Mouse (Mus musculus): ENCODE measurements at regions not wholly inside any gene's neighbourhood (a gene's known extent, or its start where the extent isn't known, plus 50 kb on each side); places are given as distances from the start of the nearest gene placed in this dataset.

DNA sequence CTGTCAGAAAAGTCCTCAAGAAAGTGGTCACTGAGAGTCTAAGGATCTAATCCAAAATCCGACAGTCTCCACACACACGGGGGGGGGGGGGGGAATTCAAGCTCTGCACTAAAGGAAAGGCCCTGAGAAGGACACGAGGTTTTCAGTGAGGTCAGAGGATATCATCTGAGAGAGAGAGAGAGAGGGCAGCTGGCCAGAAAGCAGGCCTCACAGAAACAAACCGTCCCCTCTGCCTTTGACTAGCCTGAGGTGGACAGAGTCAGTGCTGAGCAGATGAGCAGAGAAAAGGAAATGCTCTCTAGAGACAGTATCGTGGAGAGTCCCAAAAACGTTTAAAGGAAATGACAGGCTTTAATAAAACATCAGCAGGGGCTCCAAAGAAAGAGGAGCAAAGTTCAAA lies 282.0 kb downstream of the Gm49356 start:
- no peak for DNase-seq (ENCODE audit: low read depth)

DNA sequence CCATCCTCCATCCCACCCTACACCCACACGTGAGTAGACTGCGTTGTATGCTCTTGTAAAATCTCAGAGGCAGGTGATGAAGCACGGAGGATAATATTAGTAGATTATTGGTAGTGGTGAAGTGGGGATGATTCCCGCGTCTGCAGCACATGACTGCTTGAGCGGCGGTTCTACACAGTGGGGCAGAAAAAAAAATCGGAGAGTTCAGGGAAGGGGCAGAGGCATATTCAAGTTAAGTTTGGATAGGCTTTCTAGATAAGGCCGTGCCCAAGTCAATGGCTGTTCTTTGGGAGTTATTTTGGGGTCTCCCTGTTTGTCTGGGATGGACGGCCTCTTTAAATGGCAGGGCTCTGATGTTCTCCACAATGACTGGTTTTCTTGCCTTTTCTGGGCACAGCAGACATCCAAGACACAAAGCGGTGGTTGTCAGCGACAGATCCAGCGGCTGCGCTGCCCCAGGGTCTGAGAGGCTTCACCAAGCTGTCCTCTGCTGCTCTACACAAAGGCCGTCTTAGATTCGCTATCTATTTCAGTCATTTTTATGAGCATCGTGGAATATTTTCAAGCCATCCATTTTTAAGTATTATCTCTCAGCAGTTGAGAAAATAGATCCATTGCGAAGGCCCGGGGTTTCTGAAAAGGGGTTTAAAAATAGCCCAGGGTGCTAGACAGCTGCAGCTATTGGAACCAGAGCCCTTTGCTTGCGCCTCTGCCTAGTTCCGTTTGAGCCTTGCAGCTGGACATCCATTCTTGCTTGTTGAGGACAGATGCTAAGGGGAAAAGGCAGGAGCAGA lies 284.6 kb downstream of the Gm49356 start:
- DNase-seq (ENCODE audit: low read depth) = no peak

DNA sequence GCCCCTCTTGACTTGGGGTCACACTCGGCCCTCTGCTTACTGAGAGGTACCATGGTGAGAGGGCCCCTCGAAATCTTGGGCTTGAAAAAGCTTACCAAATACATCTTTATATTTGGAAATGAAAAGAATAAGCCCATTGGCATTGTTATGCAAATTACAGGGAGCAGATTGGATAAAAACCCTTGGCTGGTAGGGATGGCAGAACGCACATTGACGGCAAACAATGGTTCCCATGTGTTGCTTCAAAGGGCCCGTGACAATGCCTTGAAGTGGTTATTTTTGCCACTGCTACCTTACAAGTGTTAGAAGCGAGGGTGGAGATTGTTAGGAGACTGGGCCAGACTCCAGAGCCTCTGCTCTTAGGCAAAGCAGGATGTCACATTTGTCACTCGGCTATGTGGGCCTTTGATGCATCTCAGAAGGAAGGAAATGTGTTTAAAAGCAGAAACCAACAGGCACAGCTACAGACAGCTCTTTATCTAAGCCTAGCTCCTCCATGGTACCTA lies 285.2 kb downstream of the Gm49356 start:
- DNase-seq (ENCODE audit: low read depth) = no peak

DNA sequence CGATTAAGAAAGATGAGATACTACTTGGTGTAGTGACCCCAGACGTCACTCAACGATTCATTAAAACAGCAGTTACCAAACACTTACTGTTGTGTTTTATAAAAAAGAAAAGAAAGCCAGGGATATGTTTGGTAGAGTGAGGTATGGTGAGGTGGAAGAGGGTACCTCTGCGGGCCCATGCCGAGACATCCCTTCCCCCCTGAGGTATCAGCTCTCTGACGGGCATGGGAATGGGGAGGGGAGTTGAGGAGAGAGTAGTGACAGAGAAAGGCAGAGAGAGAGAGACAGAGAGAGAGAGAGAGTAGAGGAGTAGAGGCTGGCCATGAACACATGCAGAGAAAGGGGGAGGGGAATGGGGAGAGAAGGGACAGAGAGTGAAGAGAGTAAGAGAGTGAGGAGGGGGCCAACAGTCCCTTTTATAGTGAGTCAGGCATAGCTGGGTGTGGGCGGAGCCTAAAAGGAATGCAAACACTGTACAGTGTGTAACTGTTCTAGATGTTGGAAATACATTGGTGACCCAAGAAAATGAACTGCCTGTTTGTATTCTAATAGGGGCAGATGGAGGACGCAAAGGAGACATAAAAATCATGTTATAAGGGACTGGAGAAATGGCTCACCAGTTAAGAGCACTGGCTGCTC lies 285.9 kb downstream of the Gm49356 start:
- no peak for DNase-seq (ENCODE audit: low read depth)

DNA sequence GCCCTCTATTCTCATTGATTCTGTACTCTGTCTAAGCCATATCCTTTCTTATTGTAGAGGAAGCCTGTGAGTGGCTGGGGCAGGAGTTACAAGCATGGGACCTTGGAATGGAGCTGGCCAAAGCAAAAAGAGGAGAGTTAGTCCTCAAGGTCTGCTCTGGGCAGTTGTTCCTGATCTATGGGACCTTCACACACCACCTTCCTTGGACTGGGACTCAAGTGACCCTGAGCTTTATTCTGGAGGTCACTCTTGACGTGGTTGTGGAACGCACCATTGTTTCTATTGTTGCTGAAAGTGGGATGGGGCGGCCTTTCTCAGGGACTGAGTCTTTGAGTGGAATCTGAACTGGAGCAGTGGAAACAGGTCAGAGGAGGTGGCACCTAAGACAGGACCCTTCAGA lies 291.0 kb downstream of the Gm49356 start:
- DNase-seq (ENCODE audit: low read depth) = no peak

DNA sequence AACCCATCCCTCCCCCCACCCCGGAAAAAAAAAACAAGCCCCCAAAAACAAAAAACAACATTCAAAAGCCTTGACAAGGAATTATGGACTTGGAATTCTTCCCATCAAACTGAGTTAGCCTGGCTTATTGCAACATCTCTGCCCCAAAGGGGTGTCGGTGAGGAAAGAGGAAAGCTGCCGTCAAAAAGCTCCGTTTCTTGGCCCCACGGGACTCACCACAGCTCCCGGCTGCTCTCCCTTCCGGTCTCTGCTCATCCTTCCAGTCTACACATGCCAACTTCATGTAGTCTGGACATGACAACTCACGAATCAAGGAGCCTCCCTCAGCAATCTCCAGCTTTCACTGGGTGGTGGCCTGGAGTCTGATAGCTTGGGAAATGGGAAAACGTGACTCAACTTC lies 295.4 kb downstream of the Gm49356 start:
- DNase-seq (ENCODE audit: low read depth) = no peak

DNA sequence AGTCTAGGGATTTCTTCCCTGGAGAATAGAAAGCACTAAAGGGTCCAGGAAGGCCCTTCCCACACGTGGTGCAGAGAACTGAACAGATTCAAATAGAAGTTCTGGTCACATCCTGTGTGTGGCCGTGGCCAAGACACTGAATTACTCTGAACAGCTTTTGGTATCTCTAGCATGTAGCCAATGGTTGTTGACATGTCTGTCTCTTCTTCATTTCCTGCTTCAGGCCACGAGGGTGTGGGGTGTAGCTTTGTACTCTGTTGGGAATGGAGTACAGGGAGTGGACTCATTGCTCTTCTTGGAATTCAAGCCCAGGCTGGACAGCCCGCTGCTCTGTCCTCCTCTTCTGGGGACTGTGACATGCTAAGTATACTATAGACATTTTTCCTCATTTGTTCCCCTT lies 298.5 kb downstream of the Gm49356 start:
- no peak for DNase-seq (ENCODE audit: low read depth)

DNA sequence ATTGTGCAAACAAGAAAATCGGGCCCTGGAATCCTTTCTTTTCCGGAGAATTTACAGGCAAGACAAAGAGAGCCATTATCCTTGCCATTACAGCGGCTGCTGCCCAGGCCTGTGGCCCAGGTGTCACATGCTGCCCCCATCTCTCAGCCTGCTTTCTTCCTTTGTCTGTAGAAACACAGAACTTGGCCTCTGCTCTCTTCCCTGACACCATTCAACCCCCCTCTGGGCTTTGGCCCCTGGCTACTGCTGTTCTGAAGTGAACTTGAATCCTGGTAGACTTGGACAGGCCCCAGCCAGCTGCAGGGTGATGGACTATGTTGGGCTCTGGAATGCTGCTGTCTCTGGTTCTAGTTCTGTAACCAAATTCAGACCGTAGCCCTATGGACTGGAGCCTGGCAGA lies 299.3 kb downstream of the Gm49356 start:
- no peak for DNase-seq (ENCODE audit: low read depth)

DNA sequence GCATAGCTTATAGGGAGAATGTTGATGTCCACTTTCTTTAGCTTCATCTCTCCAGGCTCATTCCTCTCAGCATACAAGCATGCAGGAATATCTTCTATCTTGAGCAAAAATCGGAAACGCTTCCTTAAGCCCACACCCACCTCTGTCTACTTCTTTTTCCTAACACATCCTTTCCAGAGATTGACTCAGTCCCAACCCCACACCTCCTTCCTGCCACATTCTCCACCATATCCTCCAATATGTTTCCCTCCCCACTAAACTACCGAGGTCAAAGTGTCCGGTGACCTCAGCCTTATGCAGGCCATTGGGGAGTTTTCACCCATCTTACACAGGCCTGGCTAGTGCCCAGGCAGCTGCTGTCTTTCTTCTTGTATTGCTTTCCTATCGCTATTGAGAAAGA lies 301.4 kb downstream of the Gm49356 start:
- DNase-seq (ENCODE audit: low read depth) = no peak

DNA sequence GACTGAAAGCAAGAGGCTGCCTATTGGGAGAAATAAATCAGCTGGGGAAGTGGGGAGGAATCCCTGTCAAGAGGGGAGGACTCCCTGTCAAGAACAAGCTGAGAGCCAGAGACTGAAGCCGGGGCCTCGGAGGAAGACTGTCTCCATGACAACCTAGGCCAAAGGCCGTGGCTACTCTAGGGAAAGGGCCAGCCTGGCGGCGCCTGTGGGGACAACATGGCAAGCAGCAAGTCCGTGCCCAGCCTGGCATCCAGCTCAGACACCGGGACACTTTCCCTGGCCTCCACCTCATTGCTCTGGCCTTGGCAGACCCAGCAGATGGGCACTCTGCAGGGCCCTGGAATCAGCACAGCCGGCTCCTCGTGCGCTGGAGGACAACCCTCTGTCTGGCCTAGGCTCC lies 305.3 kb downstream of the Gm49356 start:
- DNase-seq (ENCODE audit: low read depth) = no peak

DNA sequence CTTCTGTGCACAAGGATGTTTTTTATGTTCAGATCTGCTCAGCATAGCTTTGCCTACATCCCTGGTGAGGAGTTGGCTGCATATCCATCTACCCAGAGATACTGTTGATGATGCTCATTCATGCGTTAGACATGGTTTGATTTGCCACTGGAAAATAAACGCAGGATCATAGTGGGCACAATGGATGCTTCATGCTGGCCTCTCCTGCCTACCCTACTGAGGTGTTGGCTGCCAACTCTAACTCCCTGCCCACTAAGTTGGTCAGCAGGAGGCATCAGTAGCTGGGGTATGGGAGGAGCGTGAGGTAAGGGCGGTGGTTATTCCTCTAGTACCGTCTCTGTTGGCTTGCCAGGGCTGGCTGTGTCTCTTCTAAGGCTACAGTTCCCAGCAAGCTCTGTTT lies 307.3 kb downstream of the Gm49356 start:
- DNase-seq (ENCODE audit: low read depth) = no peak

DNA sequence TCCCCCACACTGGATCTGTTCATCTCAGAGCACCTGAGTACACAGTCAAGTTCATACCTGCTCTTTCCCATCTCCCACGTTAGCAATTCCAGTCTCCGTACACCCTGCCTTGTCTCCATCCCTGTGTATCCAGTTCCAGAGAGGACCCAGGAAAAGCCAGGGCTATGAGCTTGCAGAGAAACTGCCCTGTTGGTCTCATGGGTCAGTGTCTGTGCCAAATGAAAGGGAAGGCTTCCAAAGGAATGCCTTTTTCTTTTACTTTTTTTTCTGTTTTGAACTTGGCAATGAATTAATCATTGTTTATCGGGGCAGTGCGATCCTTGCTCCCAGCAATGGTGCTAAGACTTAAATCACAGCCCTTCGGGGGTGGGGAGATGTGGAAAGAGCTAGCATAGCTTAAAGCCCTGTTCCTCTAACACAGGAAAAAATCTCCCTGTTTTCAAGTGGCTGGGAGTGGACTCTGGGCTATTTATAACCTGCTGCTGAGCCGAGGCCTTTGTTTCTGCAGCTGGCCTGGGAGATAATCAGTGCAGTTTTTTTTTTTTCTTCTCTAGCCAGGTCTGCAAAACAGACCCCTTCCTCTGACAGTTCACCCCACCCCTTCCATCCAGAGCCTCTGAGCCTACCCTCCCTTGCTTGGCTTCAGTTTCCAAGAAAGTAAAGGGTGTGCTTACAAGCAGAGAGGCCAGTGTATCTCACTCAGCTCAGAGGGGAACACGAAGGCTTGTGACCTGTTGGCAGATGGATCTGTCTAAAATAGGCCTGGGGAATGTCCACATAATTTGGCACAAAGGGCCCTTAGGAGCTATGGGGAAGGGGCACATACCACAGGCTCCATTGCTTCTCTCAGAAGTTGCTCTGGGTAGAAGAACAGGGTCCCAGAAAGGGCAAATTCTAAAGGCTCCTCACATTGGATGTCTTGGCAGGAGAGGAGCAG lies 308.6 kb downstream of the Gm49356 start:
- DNase-seq (ENCODE audit: low read depth) = no peak

DNA sequence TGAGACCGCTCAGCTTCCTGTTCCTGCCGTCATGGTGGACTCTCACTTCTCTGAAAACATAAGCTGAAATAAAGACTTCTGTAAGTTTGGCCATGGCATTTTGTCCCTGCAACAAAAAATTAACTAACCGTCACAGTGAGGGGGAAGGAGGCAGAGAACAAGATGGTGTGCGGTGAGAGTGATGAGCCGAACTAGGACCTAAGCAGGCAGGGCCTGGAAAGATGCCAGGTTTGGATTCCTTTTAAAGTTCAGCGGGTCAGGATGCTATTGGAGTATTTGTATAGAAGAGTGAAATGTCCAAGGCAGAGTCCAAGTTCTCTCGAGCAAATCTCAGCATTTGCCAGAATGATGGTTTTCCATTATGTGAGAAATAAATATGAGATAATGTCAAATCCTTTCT lies 312.3 kb downstream of the Gm49356 start:
- no peak for DNase-seq (ENCODE audit: low read depth)

DNA sequence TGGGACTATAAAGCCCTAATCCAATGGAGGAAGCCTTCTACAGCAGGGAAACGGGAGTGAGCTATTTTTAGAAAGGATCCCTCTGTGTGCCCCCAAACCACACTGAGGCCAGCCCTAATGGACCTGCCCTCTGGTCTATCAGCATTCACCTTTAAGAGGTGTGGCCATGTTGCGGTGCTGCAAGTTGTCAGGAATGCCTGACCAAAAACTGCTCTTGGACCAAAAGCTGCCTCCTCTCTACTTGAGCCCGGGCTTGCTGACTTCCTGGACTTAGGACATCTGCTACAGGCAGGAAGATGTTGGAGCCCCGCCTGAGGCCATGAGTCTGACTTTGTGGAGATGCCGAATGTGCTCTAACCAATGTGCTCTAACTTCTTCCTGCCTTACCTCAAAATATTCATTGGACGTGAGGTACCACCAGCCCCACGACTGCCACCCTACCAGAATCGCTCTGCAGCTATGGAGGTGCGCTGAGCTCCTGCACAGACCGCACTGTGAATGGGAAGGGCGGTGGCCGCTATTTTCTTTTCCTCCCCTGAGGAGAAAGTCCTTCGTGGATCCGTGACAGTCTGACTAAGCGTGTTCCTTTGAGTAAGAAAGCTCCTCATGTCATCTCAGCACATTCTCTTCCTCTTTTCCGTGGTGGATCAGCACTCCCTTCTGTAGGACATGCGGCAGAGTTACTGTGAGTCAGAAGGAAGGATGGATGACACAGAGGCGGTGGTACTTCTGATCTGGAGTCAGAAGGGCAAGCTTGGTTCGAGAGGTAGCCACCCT lies 313.0 kb downstream of the Gm49356 start:
- DNase-seq (ENCODE audit: low read depth) = no peak

DNA sequence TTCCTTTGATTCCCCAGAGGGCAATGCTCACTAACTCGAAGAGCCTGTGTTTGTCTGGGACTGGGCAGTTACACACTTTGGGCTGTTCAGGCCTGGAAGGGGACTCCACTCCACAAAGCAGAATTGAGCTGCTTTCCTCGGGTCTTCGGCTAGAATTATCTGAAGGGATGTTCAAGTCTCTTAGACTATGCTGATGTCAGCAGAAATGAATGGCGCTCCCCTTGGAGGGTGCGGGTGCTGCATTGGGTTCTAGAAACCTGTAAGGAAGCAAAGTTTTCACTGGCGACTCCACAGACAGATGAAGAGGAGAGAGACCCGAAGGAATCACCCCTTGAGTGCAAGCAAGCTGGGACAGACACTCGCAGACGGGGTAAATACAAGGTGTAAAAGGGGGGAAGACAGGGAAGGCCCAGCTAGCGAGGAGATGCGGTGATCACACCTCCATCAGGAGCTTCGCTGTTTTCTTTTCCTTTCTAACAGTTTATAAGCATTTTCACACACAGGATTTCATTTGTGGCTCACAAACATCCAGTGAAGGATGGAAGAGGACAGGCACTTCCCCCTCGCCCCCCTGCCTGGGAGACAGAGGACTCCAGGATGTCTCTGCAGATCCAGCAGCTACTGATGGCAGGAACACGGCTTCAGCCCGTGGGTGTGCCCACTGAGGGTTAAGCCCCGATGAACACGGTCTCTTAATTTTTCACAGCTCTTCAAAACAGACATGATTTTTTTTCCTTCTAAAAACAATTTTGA lies 314.2 kb downstream of the Gm49356 start:
- no peak for DNase-seq (ENCODE audit: low read depth)

DNA sequence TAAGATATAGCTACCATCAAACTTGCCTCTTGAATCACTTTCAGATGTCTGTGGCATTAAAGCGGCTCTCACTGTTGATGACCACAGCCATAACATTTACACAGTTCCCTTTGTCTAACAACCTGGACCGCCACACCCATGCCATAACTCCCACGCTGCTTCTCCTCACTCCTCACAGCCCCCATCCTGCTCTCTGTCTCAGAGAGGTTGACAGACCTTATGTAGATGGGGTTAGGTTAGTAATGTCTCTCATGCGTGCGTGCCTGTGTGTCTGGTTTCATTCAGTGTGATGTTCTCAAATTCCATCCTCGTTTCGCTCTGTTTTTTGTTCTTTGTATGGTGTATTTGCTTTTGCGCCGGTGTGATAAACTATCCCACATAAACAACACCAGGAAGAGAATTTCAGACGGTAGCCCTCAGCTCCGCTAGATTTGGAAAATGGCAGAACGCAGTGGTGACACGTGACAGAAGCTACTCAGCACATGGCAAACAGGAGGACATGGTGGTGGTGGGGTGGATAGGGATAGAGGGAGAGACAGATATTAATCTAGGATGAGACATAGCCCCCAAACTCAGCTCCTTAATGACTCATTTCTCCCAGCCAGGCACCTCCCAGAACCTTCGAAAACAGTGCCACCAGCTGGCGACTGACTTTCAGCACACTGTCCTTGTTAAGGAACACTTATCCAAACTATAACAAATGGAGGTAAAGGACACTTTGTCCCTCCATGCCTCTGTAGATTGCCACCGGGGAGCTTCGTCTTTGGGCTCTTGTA lies 314.9 kb downstream of the Gm49356 start:
- DNase-seq (ENCODE audit: low read depth) = no peak

DNA sequence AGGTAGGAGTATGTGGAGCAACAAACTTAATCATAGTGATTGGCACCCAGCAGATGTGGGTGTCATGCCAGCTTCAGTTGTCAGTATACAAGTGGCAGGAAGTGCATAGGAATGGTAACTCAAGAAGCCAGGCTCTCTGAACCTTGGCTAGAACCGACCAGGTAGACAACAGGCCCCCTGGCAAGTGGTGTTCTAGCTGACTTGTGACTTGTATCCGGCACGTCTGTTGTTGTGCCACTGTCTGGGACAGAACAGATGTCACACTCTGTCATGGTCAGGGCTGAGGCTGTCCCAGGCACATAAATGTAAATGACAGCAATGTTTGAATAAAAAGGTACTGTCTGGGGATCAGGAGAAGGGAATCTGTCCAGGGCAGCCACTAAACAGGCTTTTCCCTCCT lies 316.0 kb downstream of the Gm49356 start:
- DNase-seq (ENCODE audit: low read depth) = no peak

DNA sequence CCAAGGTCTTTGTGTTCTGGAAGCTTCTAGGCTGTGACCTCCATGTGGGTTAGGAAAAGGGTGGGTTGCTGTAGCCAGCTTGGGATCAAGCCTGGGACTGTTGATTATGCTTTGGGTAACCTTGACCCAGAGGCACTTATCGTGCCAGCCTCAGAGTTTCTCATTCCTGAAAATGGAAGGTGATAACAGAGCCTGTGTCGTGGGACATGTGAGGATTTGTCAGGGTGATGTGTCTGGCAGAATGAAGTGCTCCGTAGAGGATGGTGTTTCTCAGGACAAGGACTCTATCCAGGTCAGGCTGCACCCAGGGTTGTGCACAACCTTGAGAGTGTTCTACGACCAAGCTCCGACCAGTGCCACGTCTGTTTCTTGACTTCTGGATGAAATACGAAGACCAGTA lies 316.4 kb downstream of the Gm49356 start:
- no peak for DNase-seq (ENCODE audit: low read depth)

DNA sequence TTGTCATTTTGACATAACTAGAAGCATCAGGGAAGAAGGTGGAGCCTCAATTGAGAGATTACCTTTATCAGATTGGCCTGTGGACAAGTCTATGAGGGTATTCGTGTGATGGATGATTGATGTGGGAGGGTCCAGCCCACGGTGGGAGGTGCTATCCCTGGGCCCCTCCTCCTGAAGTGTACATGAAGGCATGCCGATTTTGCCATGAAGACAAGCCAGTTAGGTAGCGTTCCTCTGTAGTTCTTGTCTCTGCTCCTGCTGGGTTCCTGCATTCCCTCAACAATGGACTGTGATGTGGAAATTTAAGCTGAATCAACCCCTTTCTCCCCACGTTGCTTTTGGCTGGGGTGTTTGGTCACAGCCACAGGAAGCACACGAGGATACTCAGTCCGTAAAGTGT lies 317.5 kb downstream of the Gm49356 start:
- DNase-seq (ENCODE audit: low read depth) = no peak

DNA sequence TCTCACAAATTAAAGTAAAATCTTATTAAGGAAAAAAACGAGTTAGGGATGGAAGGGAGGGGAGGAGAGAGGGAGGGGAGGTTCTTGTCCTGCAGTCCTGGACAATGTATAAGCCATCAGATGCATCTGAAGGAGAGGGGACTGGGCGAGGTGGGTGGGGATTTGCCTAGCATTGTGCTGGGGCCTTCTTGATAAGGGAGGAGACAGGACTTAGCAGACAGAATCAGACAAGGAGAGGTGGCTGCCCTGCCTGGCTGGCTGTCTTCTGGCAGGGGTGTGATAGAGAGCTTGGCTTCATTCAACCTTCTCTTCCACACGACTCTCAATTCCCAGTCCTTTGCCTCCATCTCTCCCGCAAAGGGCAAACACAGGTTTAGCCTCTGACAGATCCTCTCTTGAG lies 318.9 kb downstream of the Gm49356 start:
- no peak for DNase-seq (ENCODE audit: low read depth)
